Mouse (Mus musculus) hindbrain, embryonic 10.5 days (tissue): Measurements from ENCODE around the gene Serping1. TPM values are rescaled to one million over a fixed set of nuclear protein-coding genes. Genes with fewer than 3 reads are reported as not detected.
A peak's percentile ranks its signal among the peaks of the same experiment; 100 is the strongest.
"Not testable (repeated sequence)": the region's sequence is repeated elsewhere in the genome, so short reads cannot be mapped to it uniquely, and the experiment has no call there.

Experiments used
- DNase-seq: peaks from one replicate; pipeline ENCODE4 v3.0.0-alpha.2; 2017; ENCODE audit warnings: low spot score
- H3K27ac ChIP-seq: fragments of 300-500 bp; sonication (generic); 2 replicates; pipeline ENCODE4 v1.5.1; 2016; ENCODE audit warnings: mild to moderate bottlenecking, moderate library complexity
- H3K27me3 ChIP-seq: fragments of 300-500 bp; sonication (generic); 2 replicates; pipeline ENCODE4 v1.6.1; 2016; ENCODE audit warnings: mild to moderate bottlenecking; ENCODE audit not compliant: poor library complexity, insufficient read depth, severe bottlenecking
- H3K36me3 ChIP-seq: fragments of 300-500 bp; sonication (generic); 2 replicates; pipeline ENCODE4 v1.6.1; 2016; ENCODE audit warnings: mild to moderate bottlenecking, moderate library complexity
- H3K4me1 ChIP-seq: fragments of 300-500 bp; sonication (generic); replicated peaks from 2 replicates; pipeline ENCODE4 v1.6.1; 2016; ENCODE audit warnings: mild to moderate bottlenecking
- H3K4me3 ChIP-seq: fragments of 300-500 bp; sonication (generic); 2 replicates; pipeline ENCODE4 v1.5.1; 2016; ENCODE audit warnings: mild to moderate bottlenecking, moderate library complexity
- H3K9me3 ChIP-seq: fragments of 300-500 bp; sonication (generic); 2 replicates; pipeline ENCODE4 v1.6.1; 2016; ENCODE audit warnings: mild to moderate bottlenecking, moderate library complexity
- WGBS: fragments of 180-500 bp; shearing (Covaris S2); methylation state at CpG from one replicate; pipeline ENCODE4 v1.1.7; 2016; 5-methylcytosine and 5-hydroxymethylcytosine counted together
- polyA plus RNA-seq: library from polyadenylated mRNA; unstranded; fragments of >200 nt; fragmentation: Nextera tagmentation; extraction: Ambion mirVana; gene quantifications from 2 replicates; pipeline ENCODE4 v1.2.1, GENCODE M21; 2016

Serping1 gene
- polyA plus RNA-seq: 29.4 and 43.1 TPM in 2 replicates

GRCm38 (mm10) chr2:84775241-84775640 lies at the start of gene Serping1:
Serping1 (minus strand) TSS chr2:84775444.
- no peaks in the 10 kb centered on the region for H3K27me3 ChIP-seq
- peak within 1 kb of the TSS; percentile 44 for H3K4me3 ChIP-seq
- H3K9me3 ChIP-seq: no peaks in the 10 kb centered on the region
- H3K36me3 ChIP-seq: 0 out of 2 replicates have a peak, but pooled peaks cover 3% of the 10 kb centered on the region
- WGBS: 58% methylated on average over 9 of the region's 9 CpGs
- DNase-seq: peak; percentile 40
- H3K27ac ChIP-seq: peak within 1 kb of the TSS; percentile 87
- peaks cover 29% of the 10 kb centered on the region for H3K4me1 ChIP-seq

- peaks cover under 1% of the 10 kb centered on the region; the same call in 1 of the 2 replicates for H3K36me3 ChIP-seq
- WGBS: 56% methylated on average over 2 of the region's 2 CpGs
- H3K4me1 ChIP-seq: peaks cover 13% of the 10 kb centered on the region
- H3K27ac ChIP-seq: no peak overlapping the region
- H3K4me3 ChIP-seq: no peak overlapping the region
- no peak for DNase-seq
- 0 out of 2 replicates have a peak, but pooled peaks cover 6% of the 10 kb centered on the region for H3K27me3 ChIP-seq
- no peaks in the 10 kb centered on the region for H3K9me3 ChIP-seq
These were observed 48.0 kb upstream of the Serping1 start for GRCm38 (mm10) chr2:84823237-84823636.

- H3K4me3 ChIP-seq: no peak within 1 kb of the TSS
- WGBS: 63% methylated on average over 13 of the region's 13 CpGs
These were observed 47.3 kb upstream of the Serping1 start, which contains the start of gene Smtnl1 for GRCm38 (mm10) chr2:84822552-84822951. Smtnl1 (minus strand) TSS chr2:84822652.

GRCm38 (mm10) chr2:84819861-84820260 lies 44.6 kb upstream of the Serping1 start:
- H3K9me3 ChIP-seq: no peaks in the 10 kb centered on the region
- no peaks in the 10 kb centered on the region for H3K36me3 ChIP-seq
- 74% methylated on average over 3 of the region's 3 CpGs for WGBS
- no peaks in the 10 kb centered on the region for H3K4me1 ChIP-seq
- H3K27ac ChIP-seq: no peak overlapping the region
- H3K27me3 ChIP-seq: 0 out of 2 replicates have a peak, but pooled peaks cover 6% of the 10 kb centered on the region
- H3K4me3 ChIP-seq: no peak overlapping the region
- no peak for DNase-seq

More at GRCm38 (mm10) chr2:84822552-84822951, 47.3 kb upstream of the Serping1 start, which contains the start of gene Smtnl1:
- H3K27me3 ChIP-seq: 0 out of 2 replicates have a peak, but pooled peaks cover 6% of the 10 kb centered on the region
- DNase-seq: no peak
- peaks cover 6% of the 10 kb centered on the region for H3K4me1 ChIP-seq
- no peaks in the 10 kb centered on the region for H3K36me3 ChIP-seq
- no peaks in the 10 kb centered on the region for H3K9me3 ChIP-seq
- H3K27ac ChIP-seq: no peak within 1 kb of the TSS

GRCm38 (mm10) chr2:84812676-84813075 lies 37.4 kb upstream of the Serping1 start:
- no peaks in the 10 kb centered on the region for H3K9me3 ChIP-seq
- DNase-seq: no peak
- no peaks in the 10 kb centered on the region for H3K27me3 ChIP-seq
- no peak overlapping the region for H3K4me3 ChIP-seq
- 79% methylated on average over 6 of the region's 6 CpGs for WGBS
- peaks cover 19% of the 10 kb centered on the region for H3K4me1 ChIP-seq
- H3K36me3 ChIP-seq: peaks cover 12% of the 10 kb centered on the region
- H3K27ac ChIP-seq: 0 out of 2 replicates have a peak overlapping the region, but pooled peaks have one; percentile 18

GRCm38 (mm10) chr2:84811880-84812279 lies 36.6 kb upstream of the Serping1 start:
- Histone ChIP-seq H3K9me3 (no peaks in the 10 kb centered on the region), H3K4me1 (peaks cover 19% of the 10 kb centered on the region), H3K27me3 (no peaks in the 10 kb centered on the region), H3K36me3 (peaks cover 15% of the 10 kb centered on the region), H3K27ac (peak overlapping the region; percentile 18; the same call in 1 of the 2 replicates), H3K4me3 (no peak overlapping the region)
- WGBS: 87% methylated on average over 7 of the region's 7 CpGs
- DNase-seq: no peak

- no peaks in the 10 kb centered on the region for H3K27me3 ChIP-seq
- 42% methylated on average over 26 of the region's 26 CpGs for WGBS
- H3K4me1 ChIP-seq: peaks cover 19% of the 10 kb centered on the region
- H3K4me3 ChIP-seq: peak overlapping the region; percentile 38
- DNase-seq: peak; percentile 91
- H3K27ac ChIP-seq: peak overlapping the region; percentile 54
- peaks cover 15% of the 10 kb centered on the region for H3K36me3 ChIP-seq
- H3K9me3 ChIP-seq: no peaks in the 10 kb centered on the region
These were observed 35.8 kb upstream of the Serping1 start for GRCm38 (mm10) chr2:84810886-84811577.

GRCm38 (mm10) chr2:84810526-84810885 lies 35.3 kb upstream of the Serping1 start:
- Histone ChIP-seq H3K4me3 (0 out of 2 replicates have a peak overlapping the region, but pooled peaks have one; percentile 38), H3K4me1 (peaks cover 19% of the 10 kb centered on the region)

GRCm38 (mm10) chr2:84809330-84809729 lies 34.1 kb upstream of the Serping1 start:
- no peak for DNase-seq
- Histone ChIP-seq H3K9me3 (no peaks in the 10 kb centered on the region), H3K27ac (no peak overlapping the region)

More at GRCm38 (mm10) chr2:84810526-84810885, 35.3 kb upstream of the Serping1 start:
- H3K9me3 ChIP-seq: no peaks in the 10 kb centered on the region
- WGBS: 82% methylated on average over 6 of the region's 6 CpGs
- H3K27ac ChIP-seq: no peak overlapping the region
- peaks cover 15% of the 10 kb centered on the region for H3K36me3 ChIP-seq
- H3K27me3 ChIP-seq: no peaks in the 10 kb centered on the region
- no peak for DNase-seq

GRCm38 (mm10) chr2:84806546-84806945 lies 31.3 kb upstream of the Serping1 start:
- no peaks in the 10 kb centered on the region for H3K27me3 ChIP-seq
- WGBS: 77% methylated on average over 5 of the region's 5 CpGs
- no peak overlapping the region for H3K27ac ChIP-seq
- no peaks in the 10 kb centered on the region for H3K9me3 ChIP-seq
- H3K36me3 ChIP-seq: peaks cover 21% of the 10 kb centered on the region
- no peak overlapping the region for H3K4me3 ChIP-seq
- no peak for DNase-seq
- peaks cover 9% of the 10 kb centered on the region for H3K4me1 ChIP-seq

More at GRCm38 (mm10) chr2:84809330-84809729, 34.1 kb upstream of the Serping1 start:
- H3K4me3 ChIP-seq: no peak overlapping the region
- peaks cover 19% of the 10 kb centered on the region for H3K4me1 ChIP-seq
- no peaks in the 10 kb centered on the region for H3K27me3 ChIP-seq
- H3K36me3 ChIP-seq: peaks cover 21% of the 10 kb centered on the region

GRCm38 (mm10) chr2:84803963-84804362 lies 28.7 kb upstream of the Serping1 start:
- WGBS: 89% methylated on average over 7 of the region's 7 CpGs
- Histone ChIP-seq H3K27ac (no peak overlapping the region), H3K9me3 (no peaks in the 10 kb centered on the region), H3K36me3 (peaks cover 21% of the 10 kb centered on the region), H3K4me1 (peaks cover 6% of the 10 kb centered on the region), H3K4me3 (no peak overlapping the region), H3K27me3 (no peaks in the 10 kb centered on the region)
- no peak for DNase-seq

GRCm38 (mm10) chr2:84801223-84801622 lies 26.0 kb upstream of the Serping1 start:
- DNase-seq, H3K9me3 ChIP-seq, H3K4me3 ChIP-seq, H3K27me3 ChIP-seq, H3K27ac ChIP-seq, H3K36me3 ChIP-seq: not testable (repeated sequence)
- peaks cover 16% of the 10 kb centered on the region for H3K4me1 ChIP-seq
- WGBS: 82% methylated on average over 5 of the region's 5 CpGs

- 84% methylated on average over 4 of the region's 4 CpGs for WGBS
- no peaks in the 10 kb centered on the region for H3K27me3 ChIP-seq
- peaks cover 16% of the 10 kb centered on the region for H3K4me1 ChIP-seq
- H3K9me3 ChIP-seq: peaks cover 6% of the 10 kb centered on the region; the same call in 1 of the 2 replicates
- H3K27ac ChIP-seq: 0 out of 2 replicates have a peak overlapping the region, but pooled peaks have one; percentile 16
- H3K4me3 ChIP-seq: no peak overlapping the region
- DNase-seq: no peak
- 0 out of 2 replicates have a peak, but pooled peaks cover 6% of the 10 kb centered on the region for H3K36me3 ChIP-seq
These were observed 25.1 kb upstream of the Serping1 start for GRCm38 (mm10) chr2:84800304-84800703.
